Mouse (Mus musculus) testis, adult 2 months (tissue): ENCODE results near the gene Hbq1b.

Experiments
- CTCF ChIP-seq: fragments of 200-500 bp; IDR thresholded peaks from 2 replicates; pipeline ENCODE4 v1.5.1; 2012; ENCODE audit warnings: low read depth, mild to moderate bottlenecking, inconsistent platforms, low read length, moderate library complexity; ENCODE audit not compliant: control insufficient read depth, insufficient read depth, insufficient replicate concordance
- POLR2A ChIP-seq: fragments of 200-500 bp; IDR thresholded peaks from 2 replicates; pipeline ENCODE4 v1.6.1; 2012; ENCODE audit warnings: low read depth, mild to moderate bottlenecking, inconsistent platforms, low read length, moderate library complexity; ENCODE audit not compliant: control insufficient read depth

- TF ChIP-seq CTCF: no peak
- TF ChIP-seq POLR2A: no peak
Observed at GRCm38 (mm10) chr11:32316009-32316408, 29.2 kb downstream of the Hbq1b start.
